Mouse (Mus musculus) splenic B cell, adult 2 months (primary cell): ENCODE results near the gene Arid1b.

ENCODE experiments used
- DNase-seq: peaks from one replicate; pipeline ENCODE4 v3.0.0-alpha.2; 2011; ENCODE audit warnings: low read depth, low spot score
- H3K27me3 ChIP-seq: 2 replicates; pipeline ENCODE4 v1.6.1; 2012; ENCODE audit warnings: mild to moderate bottlenecking, low read length, moderate library complexity, mixed read lengths; ENCODE audit not compliant: control insufficient read depth, poor library complexity, insufficient read depth, severe bottlenecking
- H3K36me3 ChIP-seq: 2 replicates; pipeline ENCODE4 v1.6.1; 2012; ENCODE audit warnings: mild to moderate bottlenecking, low read length, moderate library complexity, mixed read lengths; ENCODE audit not compliant: control insufficient read depth, poor library complexity, insufficient read depth, severe bottlenecking

Gene Arid1b

DNA sequence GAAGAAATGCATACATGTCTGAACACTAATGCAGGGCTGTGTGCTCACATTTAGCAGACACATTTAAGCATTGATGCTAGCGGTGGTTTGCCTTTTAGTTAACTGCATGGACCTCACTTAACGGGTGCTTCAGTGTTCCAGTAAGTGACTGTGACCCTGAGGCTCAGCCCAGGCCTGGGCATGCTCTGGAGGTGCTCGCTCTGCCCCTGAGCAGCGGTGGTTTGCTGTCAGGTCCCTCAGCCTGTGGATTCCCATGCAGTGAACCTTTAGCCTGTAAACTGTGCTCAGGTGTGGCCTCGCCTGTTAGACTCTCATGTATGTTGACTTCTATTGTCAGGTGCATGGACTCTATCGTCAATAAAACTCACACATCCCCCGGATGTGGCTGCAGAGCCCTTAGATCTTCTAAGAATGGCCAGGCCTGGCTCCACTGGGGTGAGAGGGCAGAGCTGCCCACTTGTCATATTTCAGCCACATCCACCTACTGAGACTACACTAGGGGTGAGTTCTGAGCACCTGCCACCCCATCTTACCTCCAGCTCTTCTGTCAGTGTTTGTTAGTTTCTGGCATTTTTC lies 169.2 kb downstream of the Arid1b start:
- Histone ChIP-seq H3K36me3 (no peaks in the 10 kb centered on the region), H3K27me3 (no peaks in the 10 kb centered on the region)
- DNase-seq, result no peak

DNA sequence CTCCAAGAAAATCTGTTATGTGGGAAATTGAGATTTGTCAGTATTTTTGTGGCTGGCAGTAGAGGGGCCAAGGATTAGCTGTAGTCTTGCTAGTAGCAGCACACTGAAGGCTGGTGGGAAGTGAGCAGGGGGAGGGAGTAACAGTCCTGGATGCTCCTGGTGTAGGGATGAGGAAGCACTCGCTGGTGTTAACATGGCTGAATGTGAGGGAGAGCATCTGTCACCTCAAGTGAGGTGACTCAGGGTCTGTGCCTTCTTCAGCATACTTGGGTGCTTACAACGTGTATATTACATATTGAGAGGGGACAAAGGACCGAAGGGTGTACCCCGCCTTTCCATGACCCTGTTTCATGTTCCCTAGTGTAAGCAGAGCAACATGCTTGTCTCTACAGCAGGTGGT lies 170.7 kb downstream of the Arid1b start:
- no peaks in the 10 kb centered on the region for H3K36me3 ChIP-seq
- H3K27me3 ChIP-seq, result no peaks in the 10 kb centered on the region
- DNase-seq, result no peak

GRCm38 (mm10) chr17:5165201-5165825 lies 171.2 kb downstream of the Arid1b start:
- Histone ChIP-seq H3K27me3 (no peaks in the 10 kb centered on the region), H3K36me3 (no peaks in the 10 kb centered on the region)
- no peak for DNase-seq

GRCm38 (mm10) chr17:5166175-5166574 lies 172.0 kb downstream of the Arid1b start:
- no peaks in the 10 kb centered on the region for H3K27me3 ChIP-seq
- no peak for DNase-seq
- H3K36me3 ChIP-seq, result no peaks in the 10 kb centered on the region

DNA sequence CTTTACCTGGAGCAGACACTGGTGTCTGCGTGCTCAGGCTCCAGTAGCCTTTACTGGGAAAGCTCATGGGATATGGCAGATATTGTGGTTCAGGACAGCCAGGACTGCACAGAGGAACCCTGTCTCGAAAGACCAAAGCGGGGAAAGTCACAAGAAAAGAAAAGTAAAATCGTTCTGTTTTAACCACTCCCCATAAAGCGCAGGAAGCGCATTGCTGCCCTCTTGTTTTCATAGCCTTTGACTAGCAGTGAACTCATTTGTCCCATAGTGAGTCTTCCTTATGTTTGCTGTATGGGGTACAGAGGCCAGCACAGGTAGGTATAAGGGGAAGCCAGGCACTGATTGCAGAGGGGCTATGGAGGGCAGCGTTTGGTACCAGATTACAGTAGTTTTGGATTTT lies 173.9 kb downstream of the Arid1b start:
- no peaks in the 10 kb centered on the region for H3K36me3 ChIP-seq
- DNase-seq, result no peak
- no peaks in the 10 kb centered on the region for H3K27me3 ChIP-seq

DNA sequence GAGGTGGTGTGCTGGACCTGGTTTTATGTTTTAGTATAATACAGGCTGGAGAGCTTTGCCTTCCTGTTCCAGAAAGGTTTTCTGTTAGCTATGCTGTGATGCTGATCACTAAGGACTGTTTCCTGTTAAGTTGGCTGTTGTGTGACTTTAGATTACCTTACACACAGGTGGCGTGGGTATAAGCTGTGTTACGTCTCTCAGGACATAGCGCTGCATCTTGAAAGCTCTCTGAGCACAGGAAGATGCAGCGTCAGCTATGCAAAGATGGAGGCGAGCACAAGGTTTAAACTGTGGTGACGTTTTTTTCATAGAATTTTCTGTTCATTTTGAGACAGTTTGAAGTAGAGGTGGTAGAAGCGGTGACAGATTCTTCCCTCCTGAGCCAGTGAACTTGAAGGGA lies 174.5 kb downstream of the Arid1b start:
- DNase-seq, result no peak
- no peaks in the 10 kb centered on the region for H3K36me3 ChIP-seq
- no peaks in the 10 kb centered on the region for H3K27me3 ChIP-seq

DNA sequence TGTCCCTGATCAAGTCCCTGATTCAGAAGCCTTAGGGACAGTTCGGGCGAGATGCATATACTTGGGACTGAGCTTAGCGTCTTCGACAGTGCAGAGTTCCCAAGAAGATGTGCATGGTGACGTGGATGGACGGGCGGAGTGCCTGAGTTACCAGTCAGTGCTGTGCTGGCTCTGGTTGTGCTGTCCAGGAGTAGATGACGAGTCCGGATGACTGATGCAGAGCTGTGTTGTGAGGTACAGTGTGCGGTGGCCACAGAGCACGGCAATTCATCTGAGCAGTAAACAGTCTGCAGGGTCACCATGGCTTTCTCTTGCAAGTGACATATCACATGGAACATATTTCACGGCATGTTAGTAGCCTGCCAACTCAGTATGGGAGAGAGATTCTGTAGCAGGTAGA lies 176.2 kb downstream of the Arid1b start:
- Histone ChIP-seq H3K27me3 (no peaks in the 10 kb centered on the region), H3K36me3 (no peaks in the 10 kb centered on the region)
- no peak for DNase-seq

DNA sequence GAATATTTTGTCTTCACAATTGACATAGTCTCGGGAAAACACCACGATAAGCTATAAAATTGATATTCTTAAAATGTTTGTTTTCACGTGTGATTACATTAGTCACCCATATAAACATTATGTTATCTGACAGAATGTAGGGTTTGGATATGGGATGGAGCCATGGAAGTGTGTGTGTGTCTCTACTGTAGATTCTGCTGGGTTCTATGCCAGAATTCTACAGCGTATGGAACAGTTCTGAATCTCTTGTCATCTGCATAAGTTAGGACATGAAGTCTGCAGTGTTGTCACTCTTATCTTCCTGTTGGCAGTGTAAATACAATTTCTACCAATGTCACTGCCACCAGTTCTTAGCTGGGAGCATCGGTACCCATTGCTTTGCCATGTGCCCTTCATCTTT lies 177.3 kb downstream of the Arid1b start:
- H3K36me3 ChIP-seq, result no peaks in the 10 kb centered on the region
- no peaks in the 10 kb centered on the region for H3K27me3 ChIP-seq
- DNase-seq, result no peak

GRCm38 (mm10) chr17:5174426-5175020 lies 180.4 kb downstream of the Arid1b start:
- DNase-seq, result peak; percentile 75
- no peaks in the 10 kb centered on the region for H3K36me3 ChIP-seq
- H3K27me3 ChIP-seq, result no peaks in the 10 kb centered on the region

GRCm38 (mm10) chr17:5175535-5175934 lies 181.4 kb downstream of the Arid1b start:
- H3K27me3 ChIP-seq, result no peaks in the 10 kb centered on the region
- no peaks in the 10 kb centered on the region for H3K36me3 ChIP-seq
- no peak for DNase-seq

- no peaks in the 10 kb centered on the region for H3K27me3 ChIP-seq
- peak; percentile 43 for DNase-seq
- no peaks in the 10 kb centered on the region for H3K36me3 ChIP-seq
These were observed 182.2 kb downstream of the Arid1b start for GRCm38 (mm10) chr17:5176315-5176714.

DNA sequence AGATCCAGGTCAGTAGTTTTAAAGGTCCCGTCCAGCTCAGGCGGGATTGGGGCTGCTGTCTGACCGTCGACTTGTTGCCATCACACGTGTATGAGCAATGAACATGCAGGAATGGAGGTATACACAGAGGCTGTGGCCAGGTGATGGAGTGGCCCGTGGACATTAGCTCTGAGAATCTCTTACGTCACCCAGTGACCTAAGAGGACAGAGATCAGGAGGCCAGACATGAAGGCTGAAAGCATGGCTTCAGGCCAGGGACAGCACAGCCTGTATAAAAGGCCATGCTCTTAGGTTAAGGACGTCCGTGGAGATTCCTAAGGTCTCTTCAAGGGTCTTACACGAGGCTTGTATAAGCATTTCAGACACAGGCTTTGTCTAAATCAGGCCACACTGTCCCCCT lies 184.4 kb downstream of the Arid1b start:
- Histone ChIP-seq H3K27me3 (no peaks in the 10 kb centered on the region), H3K36me3 (no peaks in the 10 kb centered on the region)
- DNase-seq, result no peak

DNA sequence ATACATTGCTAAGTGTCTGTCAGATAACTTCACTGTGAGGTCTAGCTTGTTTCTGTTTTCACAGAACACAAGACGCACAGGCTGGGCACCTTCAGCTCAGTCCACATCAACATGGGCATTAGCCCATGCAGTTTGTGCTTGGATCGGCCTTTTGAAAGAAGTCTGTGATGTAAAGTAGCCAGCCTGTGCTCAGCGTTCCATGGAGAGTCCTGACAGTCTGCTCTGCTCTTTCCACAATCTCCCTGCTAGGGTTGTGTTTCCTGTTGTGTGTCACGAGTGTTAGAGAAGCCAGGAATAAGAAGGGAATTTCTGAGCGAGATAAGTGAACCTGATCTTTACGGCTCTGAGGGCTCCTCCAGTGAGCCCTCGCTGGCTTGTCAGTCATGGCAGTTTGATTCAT lies 184.9 kb downstream of the Arid1b start:
- Histone ChIP-seq H3K27me3 (no peaks in the 10 kb centered on the region), H3K36me3 (no peaks in the 10 kb centered on the region)
- peak; percentile 25 for DNase-seq

- Histone ChIP-seq H3K36me3 (no peaks in the 10 kb centered on the region), H3K27me3 (no peaks in the 10 kb centered on the region)
- peak; percentile 69 for DNase-seq
These were observed 185.3 kb downstream of the Arid1b start for GRCm38 (mm10) chr17:5179412-5179811.

- no peak for DNase-seq
- no peaks in the 10 kb centered on the region for H3K36me3 ChIP-seq
- no peaks in the 10 kb centered on the region for H3K27me3 ChIP-seq
These were observed 185.9 kb downstream of the Arid1b start for GRCm38 (mm10) chr17:5179925-5180525.
